Mouse (Mus musculus) lung, postnatal 0 days (tissue): Measurements from ENCODE around the gene Sdk1. TPM values are rescaled to one million over a fixed set of nuclear protein-coding genes. Genes with fewer than 3 reads are reported as not detected.

ENCODE experiments used
- ATAC-seq: fragments of 200-750 bp; cut with Nextera tagmentation; 2 replicates; pipeline ENCODE4 v1.8.0; 2017; ENCODE audit warnings: moderate library complexity
- DNase-seq: peaks from one replicate; pipeline ENCODE4 v3.0.0-alpha.2; 2016; ENCODE audit warnings: low spot score
- H3K27ac ChIP-seq: fragments of 300-500 bp; sonication (generic); 2 replicates; pipeline ENCODE4 v1.5.1; 2014; ENCODE audit warnings: antibody characterized with exemption, mild to moderate bottlenecking, low read length, mixed read lengths
- H3K27me3 ChIP-seq: fragments of 300-500 bp; sonication (generic); replicated peaks from 2 replicates; pipeline ENCODE4 v1.6.1; 2014; ENCODE audit warnings: low read length, mixed read lengths; ENCODE audit not compliant: insufficient read depth
- H3K36me3 ChIP-seq: fragments of 300-500 bp; sonication (generic); 2 replicates; pipeline ENCODE4 v1.6.1; 2014; ENCODE audit warnings: low read length, mixed read lengths; ENCODE audit not compliant: insufficient read depth
- H3K4me1 ChIP-seq: fragments of 300-500 bp; sonication (generic); 2 replicates; pipeline ENCODE4 v1.6.1; 2014; ENCODE audit warnings: antibody characterized with exemption, low read depth, low read length, mixed read lengths; ENCODE audit not compliant: insufficient read depth
- H3K4me2 ChIP-seq: fragments of 300-500 bp; sonication (generic); replicated peaks from 2 replicates; pipeline ENCODE4 v1.6.1; 2014; ENCODE audit warnings: low read depth, mild to moderate bottlenecking, low read length, moderate library complexity, mixed read lengths
- H3K4me3 ChIP-seq: fragments of 300-500 bp; sonication (generic); 2 replicates; pipeline ENCODE4 v1.5.1; 2014; ENCODE audit warnings: low read depth, low read length
- H3K9ac ChIP-seq: fragments of 300-500 bp; sonication (generic); replicated peaks from 2 replicates; pipeline ENCODE4 v1.6.1; 2014; ENCODE audit warnings: low read depth, mild to moderate bottlenecking
- H3K9me3 ChIP-seq: fragments of 300-500 bp; sonication (generic); 2 replicates; pipeline ENCODE4 v1.6.1; 2016; ENCODE audit warnings: low read length, mixed read lengths
- CTCF ChIP-seq: IDR thresholded peaks from 2 replicates; pipeline ENCODE4 v1.5.1; 2016; ENCODE audit warnings: antibody characterized with exemption, mild to moderate bottlenecking
- EP300 ChIP-seq: IDR thresholded peaks from 2 replicates; pipeline ENCODE4 v1.6.1; 2016; ENCODE audit warnings: antibody characterized with exemption, mild to moderate bottlenecking, control low read depth
- WGBS: fragments of 180-500 bp; shearing (Covaris S2); extraction: QIAGEN DNeasy Blood & Tissue Kit; methylation state at CpG from one replicate; pipeline ENCODE4 v1.1.7; 2014; 5-methylcytosine and 5-hydroxymethylcytosine counted together
- polyA plus RNA-seq: library from polyadenylated mRNA; unstranded; fragments of >200 nt; fragmentation: Nextera tagmentation; extraction: Ambion mirVana; gene quantifications from 2 replicates; pipeline ENCODE4 v1.2.1, GENCODE M21; 2015

The Sdk1 gene
- polyA plus RNA-seq, 1 experiment from 2014 or later = 0.19 TPM

- Histone ChIP-seq H3K36me3 (no peaks in the 10 kb centered on the region), H3K27me3 (no peaks in the 10 kb centered on the region), H3K27ac (no peak overlapping the region), H3K4me2 (no peak overlapping the region), H3K9me3 (no peaks in the 10 kb centered on the region), H3K4me3 (no peak overlapping the region), H3K4me1 (no peaks in the 10 kb centered on the region), H3K9ac (no peak overlapping the region)
- TF ChIP-seq EP300 (no peak), CTCF (no peak)
- WGBS = 77% methylated on average over 6 of the region's 6 CpGs
- DNase-seq = no peak
- no peak for ATAC-seq
These were observed 1014.9 kb downstream of the Sdk1 start for GRCm38 (mm10) chr5:142256231-142256630.

- H3K36me3 ChIP-seq = no peaks in the 10 kb centered on the region
- H3K4me2 ChIP-seq = no peak overlapping the region
- no peaks in the 10 kb centered on the region for H3K4me1 ChIP-seq
- DNase-seq (no peak), ATAC-seq (no peak)
- no peaks in the 10 kb centered on the region for H3K9me3 ChIP-seq
- no peak overlapping the region for H3K27ac ChIP-seq
- TF ChIP-seq CTCF (no peak), EP300 (no peak)
- no peak overlapping the region for H3K9ac ChIP-seq
- no peak overlapping the region for H3K4me3 ChIP-seq
- 79% methylated on average over 7 of the region's 7 CpGs for WGBS
- H3K27me3 ChIP-seq = no peaks in the 10 kb centered on the region
These were observed 1017.4 kb downstream of the Sdk1 start for GRCm38 (mm10) chr5:142258716-142259115.

- DNase-seq = no peak
- ATAC-seq = no peak
- Histone ChIP-seq H3K4me3 (no peak overlapping the region), H3K9ac (no peak overlapping the region), H3K4me2 (no peak overlapping the region), H3K36me3 (no peaks in the 10 kb centered on the region), H3K4me1 (no peaks in the 10 kb centered on the region), H3K27me3 (no peaks in the 10 kb centered on the region), H3K9me3 (no peaks in the 10 kb centered on the region; the same call in 1 of the 2 replicates), H3K27ac (no peak overlapping the region)
- TF ChIP-seq CTCF (no peak), EP300 (no peak)
- WGBS = 46% methylated on average over 6 of the region's 6 CpGs
These were observed 1020.8 kb downstream of the Sdk1 start for GRCm38 (mm10) chr5:142262060-142262459.

Other genes starting within 250 kb of the Sdk1 start
- 2.1 and 2.3 TPM in 2 replicates for gene Card11, start 240.9 kb upstream of the Sdk1 start, polyA plus RNA-seq